Mouse (Mus musculus): ENCODE data around the gene Trim3.

GRCm38 (mm10) chr7:105572949-105573348 lies 60.4 kb downstream of the Trim3 start:
- no peak for TF ChIP-seq POLR2A (IDR thresholded peaks at IDR 0.05; ENCODE audit: insufficient read depth, low read depth, low read length)
- TF ChIP-seq CTCF (IDR thresholded peaks at IDR 0.05), result no peak
- TF ChIP-seq EP300 (IDR thresholded peaks at IDR 0.05; ENCODE audit: insufficient read depth, low read depth, low read length), result no peak

All from heart, adult 2 months (tissue).